Mouse (Mus musculus): Measurements from ENCODE around the gene Fgfr2. TPM values are rescaled to one million over a fixed set of nuclear protein-coding genes. Genes with fewer than 3 reads are reported as not detected.

Gene Fgfr2
- total RNA-seq, 2 experiments from 2014 or later, result 1.7 to 3.7 TPM

DNA sequence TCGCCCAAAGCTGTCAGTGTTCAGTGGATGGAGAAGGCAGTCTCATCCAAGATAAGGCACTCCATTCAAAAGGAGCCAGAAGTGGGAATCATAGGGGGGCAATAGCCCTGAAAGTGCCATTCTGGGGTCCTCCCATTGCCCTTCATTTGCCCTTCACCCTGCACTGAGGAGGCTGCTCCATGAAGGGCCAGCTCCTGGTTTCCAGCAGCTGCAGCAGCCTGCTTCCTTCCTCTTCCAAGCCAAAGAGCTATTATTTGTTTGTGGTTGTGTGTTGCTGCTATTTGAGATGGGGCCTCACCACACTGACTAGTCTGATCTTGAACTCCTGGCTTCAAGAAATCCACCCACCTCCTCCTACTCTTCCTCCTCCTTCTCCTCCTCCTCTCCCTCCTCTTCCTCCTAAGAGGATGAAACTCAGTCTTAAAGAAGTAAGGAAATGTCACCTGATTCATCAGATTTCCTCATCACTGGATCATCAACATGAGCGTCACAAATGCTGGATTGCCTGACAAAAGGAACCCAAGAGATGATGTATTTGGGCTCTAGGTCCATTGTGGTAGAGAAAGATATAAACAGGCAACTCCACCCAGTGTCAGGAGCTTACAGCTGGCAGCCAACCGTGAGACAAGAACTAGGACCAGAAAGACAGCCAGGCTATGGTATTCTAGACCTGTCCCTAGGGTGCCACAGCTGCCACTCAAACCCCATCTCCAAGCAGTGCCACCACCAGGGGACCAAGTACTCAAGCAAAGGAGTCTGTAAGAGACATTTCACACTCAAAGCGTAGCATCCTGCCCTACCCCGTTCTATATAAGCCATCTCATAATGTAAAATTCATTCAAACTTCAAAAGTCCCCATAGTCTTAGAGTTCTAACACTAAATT is 817.4 kb downstream of the Fgfr2 start:
- no peak for ATAC-seq (replicated peaks; ENCODE audit: low FRiP score, poor library complexity, severe bottlenecking)

DNA sequence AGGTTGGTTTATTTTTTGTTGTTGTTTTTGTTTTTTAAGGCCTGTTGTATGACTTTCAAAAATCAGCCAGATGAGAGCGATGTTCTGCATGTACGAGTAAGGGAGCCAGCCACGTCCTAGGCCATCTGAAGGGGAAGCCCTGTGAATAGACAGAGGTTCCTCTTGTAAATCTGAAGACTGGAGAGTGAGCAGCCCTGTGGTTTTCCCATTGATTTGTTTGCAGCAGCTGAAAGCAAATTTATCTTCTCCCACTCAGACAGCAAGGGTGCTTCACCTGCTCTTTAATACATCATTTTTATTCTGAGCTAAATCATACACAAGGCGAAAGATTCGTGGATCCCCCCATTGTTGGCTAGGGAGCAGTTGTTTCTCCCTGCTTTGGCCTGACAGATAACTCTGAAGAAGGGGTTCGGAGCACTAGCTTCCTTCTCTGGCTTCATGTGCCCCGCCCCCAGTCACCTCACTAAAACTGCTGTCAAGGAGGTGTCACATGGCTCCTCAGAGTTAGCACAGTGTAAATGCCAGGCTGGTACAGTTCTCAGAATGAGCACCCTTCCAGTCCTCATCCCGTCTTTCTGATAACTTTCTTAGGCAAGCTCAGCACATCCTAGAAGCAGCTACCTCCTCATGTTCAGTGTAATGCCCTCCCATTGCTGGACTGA is 818.6 kb downstream of the Fgfr2 start:
- no peak for ATAC-seq (replicated peaks; ENCODE audit: low FRiP score, poor library complexity, severe bottlenecking)

DNA sequence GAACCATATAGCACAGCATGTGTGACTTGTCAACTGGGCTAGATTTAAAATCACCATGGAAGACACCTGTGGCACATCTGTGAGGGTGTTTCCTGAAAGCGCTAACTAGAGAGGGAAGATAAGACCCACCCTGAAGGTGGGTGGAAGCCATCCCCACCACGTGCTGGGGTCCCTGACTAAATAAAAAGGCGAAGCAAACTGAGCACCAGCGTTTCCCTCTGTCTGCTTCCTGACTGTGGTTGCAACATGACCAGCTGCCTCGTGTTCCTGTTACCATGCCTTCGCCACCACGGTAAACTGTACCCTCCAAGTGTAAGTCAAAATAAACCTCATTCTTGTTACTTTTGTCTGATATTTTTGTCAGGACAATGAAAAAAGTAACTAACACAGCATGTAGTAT is 819.2 kb downstream of the Fgfr2 start:
- ATAC-seq (replicated peaks; ENCODE audit: low FRiP score, poor library complexity, severe bottlenecking), result no peak

DNA sequence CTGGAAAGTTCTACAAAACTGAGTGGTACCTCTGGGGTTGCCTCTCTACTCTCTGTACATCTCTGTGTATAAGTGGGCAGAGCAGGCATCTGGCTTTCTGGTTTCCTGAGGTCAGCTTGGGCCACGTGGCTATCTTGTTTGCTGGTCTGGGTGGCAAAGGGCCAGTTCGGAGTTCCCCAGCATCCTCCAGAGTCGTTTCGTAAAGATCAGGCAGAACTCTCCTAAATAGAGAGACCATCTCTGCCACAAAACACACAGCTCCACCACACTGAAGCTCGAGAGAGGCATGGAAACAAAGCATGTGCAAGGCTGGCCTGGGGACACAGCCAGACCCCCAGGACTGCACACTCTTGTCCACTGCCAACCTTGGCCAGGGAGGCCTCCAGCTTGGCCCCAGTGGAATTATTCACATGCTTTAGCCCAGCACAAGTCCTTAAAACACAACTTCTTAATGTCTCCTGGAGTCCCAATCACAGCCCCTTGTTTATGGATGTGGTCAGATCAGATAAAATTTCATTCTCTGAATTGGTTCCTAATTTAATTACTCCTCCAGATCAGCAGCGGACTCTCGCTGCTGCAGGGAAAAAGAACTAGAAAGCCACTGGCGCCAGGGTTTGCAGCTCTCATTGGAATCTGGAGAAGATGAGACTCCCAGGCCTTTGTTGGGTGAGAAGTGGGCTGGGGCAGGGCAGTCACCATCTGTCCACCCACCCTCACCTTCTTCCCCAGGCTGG is 820.5 kb downstream of the Fgfr2 start:
- ATAC-seq (replicated peaks; ENCODE audit: low FRiP score, poor library complexity, severe bottlenecking), result no peak

DNA sequence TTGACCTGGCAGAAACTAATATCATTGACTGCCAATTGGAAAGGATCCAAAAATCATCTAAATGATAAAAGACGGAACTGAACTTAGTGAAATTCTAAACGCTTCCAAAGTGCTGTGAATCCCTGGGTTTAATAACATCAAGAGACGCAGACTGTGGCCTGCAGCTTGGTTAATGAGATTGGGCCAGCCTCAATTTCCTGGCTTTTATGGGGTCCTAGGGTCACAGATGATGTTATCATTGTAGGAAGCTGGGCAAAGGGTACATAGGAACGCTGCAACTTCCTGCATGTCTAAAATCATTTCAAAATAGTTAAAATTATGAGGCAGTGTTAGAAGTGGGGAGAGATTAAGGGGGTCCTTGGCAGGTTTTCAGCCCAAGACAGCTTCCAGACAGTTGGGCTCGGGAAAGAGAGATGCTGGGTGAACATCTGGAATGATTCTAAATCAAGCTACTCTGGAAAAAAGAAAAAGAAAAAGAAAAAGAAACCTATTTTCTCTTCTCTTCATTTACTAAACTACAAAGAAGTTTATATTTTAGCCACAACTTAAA is 823.4 kb downstream of the Fgfr2 start:
- ATAC-seq (replicated peaks; ENCODE audit: low FRiP score, poor library complexity, severe bottlenecking), result no peak

DNA sequence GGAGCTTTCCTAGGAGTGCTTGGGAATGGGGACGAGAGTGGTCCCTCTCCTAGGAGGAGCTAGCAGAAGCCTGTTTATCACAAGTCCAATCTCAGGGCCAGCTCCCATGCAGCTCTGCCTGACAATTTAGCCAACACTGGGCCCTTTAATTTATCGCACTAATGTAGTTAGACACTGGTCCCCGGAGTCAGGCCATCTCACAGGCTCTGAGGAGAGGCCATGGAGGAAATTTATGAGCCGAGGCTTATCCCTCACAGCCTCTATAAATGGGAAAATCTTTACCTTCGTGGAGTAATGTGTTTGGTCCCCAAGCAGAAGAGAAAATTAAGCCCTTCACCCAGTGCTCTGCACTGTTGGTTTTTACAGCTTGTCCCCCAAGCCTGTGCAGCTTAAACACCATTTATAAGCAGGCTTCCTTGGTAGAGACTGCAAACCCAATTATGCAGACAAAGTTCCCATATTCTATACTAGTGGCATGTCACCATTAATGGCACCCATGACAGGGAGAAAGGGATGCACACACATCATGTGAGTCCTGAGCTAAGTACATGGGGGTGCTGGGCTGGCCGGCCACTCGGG is 824.6 kb downstream of the Fgfr2 start:
- ATAC-seq (replicated peaks; ENCODE audit: low FRiP score, poor library complexity, severe bottlenecking), result no peak

DNA sequence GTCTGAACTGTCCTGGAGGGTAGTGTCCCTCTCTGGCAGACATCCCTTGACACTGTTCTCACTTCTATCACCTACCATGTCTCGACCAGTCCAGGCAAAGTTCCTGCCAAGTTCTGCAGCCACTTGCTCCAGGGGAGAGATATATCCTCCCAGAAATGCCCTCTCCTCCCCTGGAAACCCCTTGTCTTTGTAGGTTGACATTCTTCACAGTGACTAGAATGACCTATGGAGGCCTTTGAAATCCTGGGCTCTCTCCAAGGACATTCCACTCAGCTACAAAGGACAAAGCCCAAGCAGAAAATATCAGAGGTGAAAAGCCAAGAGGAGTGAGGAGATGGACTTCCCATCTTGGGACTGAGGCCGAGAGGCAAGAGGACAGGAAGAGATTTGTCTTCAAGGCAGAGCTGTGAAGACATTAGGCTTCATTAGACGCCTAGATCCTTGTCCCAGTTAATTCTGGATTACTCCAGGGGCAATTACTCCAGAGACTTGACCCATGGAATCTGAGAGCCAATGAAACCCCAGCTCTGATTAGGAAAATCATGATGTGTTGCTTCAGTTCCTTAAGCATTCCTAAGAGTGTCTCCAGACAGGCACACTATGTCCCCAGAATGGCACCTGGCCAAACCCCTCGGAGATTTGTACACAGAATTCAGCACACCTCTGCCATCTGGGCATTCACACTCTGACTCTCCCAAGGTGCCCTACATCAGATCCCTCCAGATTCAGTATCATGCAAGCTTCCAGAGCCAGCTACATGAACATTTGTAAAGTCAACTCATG is 826.3 kb downstream of the Fgfr2 start:
- no peak for ATAC-seq (replicated peaks; ENCODE audit: low FRiP score, poor library complexity, severe bottlenecking)

DNA sequence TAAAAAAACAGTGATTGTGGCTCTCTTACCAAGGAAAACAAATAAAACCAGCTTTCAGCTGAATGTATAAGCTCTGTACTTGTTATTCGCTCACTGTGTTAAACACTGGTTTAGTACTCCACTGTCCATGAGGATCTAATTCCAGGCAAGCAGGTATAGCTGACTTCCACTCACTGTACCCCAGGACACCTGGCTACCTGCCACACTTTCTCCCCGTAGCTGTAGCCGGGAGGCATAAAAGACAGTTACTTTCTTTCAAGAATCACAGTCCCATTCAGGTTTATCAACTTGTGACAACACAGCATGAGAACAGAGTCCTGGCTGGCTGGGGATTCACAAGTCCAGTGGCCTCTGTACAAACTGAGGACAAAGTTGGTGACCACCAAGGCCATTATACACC is 827.0 kb downstream of the Fgfr2 start:
- no peak for ATAC-seq (replicated peaks; ENCODE audit: low FRiP score, poor library complexity, severe bottlenecking)

DNA sequence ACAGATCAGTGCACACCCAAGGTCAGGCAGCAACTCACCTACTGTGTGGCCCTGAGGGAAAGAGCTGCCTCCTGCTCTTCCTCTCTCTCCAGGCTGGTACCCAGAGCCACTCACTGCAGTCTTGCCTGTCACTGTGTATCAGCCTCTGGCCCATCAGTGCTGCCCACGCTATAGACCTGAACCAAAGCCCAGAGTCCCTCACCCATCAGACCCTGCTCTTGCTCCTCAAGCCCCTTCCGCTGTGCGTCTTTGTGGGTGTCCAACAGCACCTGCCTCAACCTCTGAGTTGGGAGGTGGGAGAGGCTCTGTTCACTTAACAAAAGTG is 835.8 kb downstream of the Fgfr2 start:
- no peak for ATAC-seq (replicated peaks; ENCODE audit: low FRiP score, poor library complexity, severe bottlenecking)

DNA sequence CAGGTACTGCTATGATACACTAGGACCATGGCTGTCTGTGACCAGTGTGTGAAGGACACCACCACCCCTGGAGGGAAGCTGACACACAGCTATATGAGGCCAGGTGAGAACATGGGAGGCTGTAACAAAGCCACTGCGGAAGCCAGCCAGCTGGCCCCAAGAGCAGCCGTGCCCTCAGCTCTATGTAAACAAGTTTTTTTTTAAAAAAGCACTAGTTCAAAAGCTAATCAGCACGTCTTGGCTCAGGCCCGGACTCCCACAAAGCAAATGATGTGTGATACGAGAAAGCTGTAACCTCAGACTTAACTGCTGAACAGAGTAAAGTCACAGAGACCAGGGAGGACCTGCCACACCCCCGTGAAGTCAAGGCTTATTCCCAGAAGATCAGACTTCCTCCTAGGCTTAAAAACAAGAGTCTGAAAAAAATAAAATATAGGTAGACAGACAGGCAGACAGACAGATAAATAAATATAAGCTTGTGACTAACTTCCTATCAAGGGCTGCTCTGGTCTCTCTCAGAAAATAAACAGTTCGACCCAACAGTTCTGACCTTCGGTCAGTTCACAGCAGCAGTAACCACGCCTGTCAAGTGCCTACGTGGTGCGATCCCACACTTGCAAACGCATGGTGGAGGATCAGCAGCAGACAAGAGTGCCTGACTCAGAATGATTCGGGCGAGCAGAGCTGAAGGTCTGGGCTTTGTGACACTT is 836.4 kb downstream of the Fgfr2 start:
- no peak for ATAC-seq (replicated peaks; ENCODE audit: low FRiP score, poor library complexity, severe bottlenecking)

DNA sequence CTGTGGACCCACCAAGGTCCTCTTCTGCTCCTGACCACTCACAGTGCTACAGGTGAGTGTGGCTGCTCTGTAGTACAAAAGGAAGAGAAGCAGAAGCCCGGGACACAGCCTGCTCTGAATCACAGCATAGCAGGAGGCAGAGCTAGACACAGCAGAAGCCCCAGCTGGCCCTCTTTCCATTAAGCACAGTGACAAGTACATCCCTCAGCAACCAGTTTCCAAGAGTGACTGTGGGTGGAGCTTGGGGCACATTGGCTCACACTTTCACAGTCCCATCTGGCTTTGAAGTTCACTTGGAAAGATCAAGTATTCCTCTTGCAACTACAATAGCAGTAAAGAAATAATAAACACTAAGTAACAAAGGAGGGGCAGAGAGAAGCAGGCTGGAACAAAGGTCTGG is 838.4 kb downstream of the Fgfr2 start:
- ATAC-seq (replicated peaks; ENCODE audit: low FRiP score, poor library complexity, severe bottlenecking), result no peak

DNA sequence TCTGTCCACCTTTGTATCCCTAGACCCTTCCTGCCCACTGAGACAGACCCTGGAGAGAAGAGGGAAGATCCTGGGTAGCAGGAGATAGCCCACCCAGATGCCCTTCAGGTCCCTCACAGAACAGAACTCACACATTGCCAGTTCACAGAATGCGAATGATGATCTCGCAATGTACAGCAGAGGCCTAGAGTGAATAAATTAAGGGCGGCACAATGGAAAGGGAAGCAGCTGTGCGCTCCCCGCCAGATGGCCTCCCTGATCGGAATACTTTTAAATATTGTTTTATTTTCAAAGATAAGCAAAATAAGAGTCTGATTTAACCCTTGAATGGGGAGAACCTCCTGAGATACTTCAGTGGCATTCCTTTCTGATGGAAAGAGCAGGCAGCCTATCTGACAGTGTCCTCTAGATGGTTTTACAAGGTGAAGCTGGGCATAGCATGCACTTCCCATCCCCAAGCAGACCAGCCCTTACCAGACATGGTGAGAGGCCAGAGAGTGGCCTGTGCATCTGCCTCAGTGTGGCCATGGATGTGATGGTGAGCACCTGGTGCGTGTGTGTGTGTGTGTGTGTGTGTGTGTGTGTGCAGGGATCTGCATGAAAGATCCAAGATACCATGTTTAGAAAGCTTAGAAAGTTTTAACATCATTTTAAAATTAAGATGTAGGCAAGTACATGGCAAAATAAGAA is 839.0 kb downstream of the Fgfr2 start:
- no peak for ATAC-seq (replicated peaks; ENCODE audit: low FRiP score, poor library complexity, severe bottlenecking)

DNA sequence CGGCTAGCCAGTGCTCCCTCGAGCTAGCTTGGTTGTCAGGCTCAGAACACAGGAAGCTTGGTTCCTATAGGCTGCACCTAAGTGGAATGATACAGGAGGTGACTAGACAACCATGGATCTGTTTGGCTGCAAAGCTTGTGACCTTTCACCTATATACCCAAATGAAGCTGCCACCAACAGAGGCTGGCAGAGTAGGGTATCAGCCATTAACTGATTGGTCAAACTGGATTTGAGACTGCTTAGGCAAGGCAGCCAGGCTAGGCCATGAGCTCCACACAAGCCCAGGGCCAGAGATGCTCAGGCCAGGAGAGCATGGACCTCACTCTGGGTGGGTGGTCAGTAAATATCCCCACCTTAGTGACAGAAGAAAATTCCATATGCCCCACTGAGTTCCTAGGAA is 840.6 kb downstream of the Fgfr2 start:
- ATAC-seq (replicated peaks; ENCODE audit: low FRiP score, poor library complexity, severe bottlenecking), result no peak

DNA sequence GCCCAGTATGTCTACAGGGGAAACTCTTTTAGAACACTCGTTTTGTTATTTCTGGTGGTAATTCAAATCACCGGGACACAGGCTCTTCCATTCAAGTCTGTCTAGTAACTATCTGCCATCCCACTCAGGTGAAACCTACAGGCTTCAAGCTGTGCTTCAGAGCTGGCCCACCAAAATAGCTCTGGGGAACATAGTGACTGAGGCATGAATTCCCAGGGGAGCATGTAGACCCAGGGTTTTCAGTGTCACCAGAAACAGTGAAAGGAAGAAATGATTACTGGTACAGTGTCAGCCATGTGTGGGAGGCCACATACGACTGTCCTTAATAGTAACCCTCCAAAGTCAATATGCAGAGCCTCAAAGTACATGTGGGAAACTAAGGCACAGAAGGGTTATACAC is 841.0 kb downstream of the Fgfr2 start:
- no peak for ATAC-seq (replicated peaks; ENCODE audit: low FRiP score, poor library complexity, severe bottlenecking)

DNA sequence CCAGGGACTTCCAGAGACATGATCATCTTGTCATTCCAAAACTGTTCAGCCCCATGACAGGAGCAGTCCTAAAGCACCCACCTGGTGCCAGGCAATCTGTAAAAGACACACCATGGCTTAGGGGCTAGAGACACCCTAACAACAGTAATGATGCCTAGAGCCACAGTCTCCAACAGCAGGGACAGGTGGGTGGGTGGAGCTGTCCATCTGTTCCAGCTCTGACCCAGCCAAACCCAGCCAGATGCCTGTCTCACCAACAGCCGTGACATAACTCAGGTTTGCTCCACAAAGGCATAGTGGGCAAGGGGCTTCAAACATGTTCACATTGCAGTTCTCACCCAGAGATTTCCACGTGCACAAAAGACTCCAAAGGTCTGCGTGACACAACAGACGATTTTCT is 841.4 kb downstream of the Fgfr2 start:
- no peak for ATAC-seq (replicated peaks; ENCODE audit: low FRiP score, poor library complexity, severe bottlenecking)

DNA sequence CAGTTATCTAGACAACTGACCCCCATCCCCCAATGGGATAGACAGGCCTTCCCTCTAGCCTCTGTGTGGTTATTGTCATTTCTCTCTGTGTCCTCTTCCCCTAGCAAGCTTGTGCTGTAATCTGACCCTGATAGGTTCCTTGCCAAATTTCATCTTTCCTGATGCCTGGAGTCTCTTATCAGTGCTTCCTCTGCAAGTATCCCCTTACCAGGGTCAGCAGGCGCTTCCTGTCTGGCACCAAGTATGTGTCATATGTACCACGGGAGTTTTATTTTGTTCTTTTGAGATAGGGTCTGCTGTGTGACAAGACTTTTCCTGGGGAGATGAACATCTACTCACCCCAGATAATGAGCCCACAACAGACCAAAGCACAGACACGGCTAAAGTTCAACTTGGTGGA is 844.5 kb downstream of the Fgfr2 start:
- no peak for ATAC-seq (replicated peaks; ENCODE audit: low FRiP score, poor library complexity, severe bottlenecking)

DNA sequence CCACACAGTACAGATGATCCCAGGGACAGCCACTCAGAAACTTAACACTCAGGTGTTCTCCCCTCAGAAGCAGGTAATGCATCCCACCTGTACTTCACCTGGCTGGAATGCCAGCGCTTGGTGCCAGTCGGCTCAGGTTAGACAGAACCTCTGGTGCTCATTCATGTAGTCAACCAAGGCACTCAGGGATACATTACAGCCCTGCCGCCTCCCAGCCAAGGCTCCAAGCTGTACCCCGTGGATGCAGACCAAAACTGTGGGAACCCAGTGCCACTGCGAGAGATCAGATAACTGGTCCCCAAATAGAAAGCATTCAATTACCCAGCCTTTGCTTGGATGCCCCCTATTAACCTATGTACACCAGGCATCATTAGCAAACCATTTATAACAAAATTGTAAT is 846.9 kb downstream of the Fgfr2 start:
- no peak for ATAC-seq (replicated peaks; ENCODE audit: low FRiP score, poor library complexity, severe bottlenecking)

DNA sequence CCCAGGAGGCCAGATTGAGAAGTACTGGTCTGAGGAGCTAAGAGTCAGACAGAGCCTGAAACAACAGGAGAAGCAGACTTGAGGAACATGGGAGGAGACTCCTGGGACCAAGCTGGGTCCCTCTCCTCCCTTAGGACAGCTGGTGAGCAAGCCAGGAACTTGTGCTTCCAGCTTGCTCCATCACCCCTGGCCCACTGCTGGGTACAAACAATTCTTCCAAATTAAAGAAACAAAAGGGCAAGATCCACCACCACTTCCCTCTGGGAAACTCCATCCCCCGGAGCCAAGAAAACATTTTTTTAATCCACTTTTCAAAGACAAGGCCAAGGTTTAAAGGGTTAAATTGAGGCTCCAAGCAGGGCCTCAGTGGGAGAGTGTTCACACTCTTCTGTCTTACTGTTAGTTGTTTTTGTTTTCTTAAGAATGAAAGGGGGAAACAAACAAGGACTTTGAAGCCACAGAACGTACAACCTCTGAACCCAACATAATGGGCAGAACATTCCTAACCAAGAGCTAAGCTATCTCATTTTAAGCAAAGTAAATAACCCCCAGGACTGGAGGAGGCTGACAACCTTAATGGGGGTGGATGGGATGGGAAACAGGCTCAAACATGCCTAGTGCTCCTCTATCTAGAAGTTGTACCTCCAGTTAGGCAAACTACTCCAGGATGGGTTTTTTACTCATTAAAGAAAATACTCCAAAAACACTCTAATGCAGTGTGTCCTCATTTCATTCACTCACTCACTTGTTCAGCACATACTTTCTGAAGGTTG is 849.2 kb downstream of the Fgfr2 start:
- no peak for ATAC-seq (replicated peaks; ENCODE audit: low FRiP score, poor library complexity, severe bottlenecking)
